Mouse (Mus musculus) telencephalon, adult 2 months (tissue): Measurements from ENCODE around the gene Cdc14a.

Source experiments
- DNase-seq: peaks from one replicate; pipeline ENCODE4 v3.0.0-alpha.2; 2011; ENCODE audit warnings: low read depth, low spot score

Cdc14a gene

GRCm38 (mm10) chr3:116414451-116414860, 9.4 kb downstream of the Cdc14a start:
- DNase-seq: no peak

GRCm38 (mm10) chr3:116412954-116413724, 10.7 kb downstream of the Cdc14a start:
- no peak for DNase-seq

- no peak for DNase-seq
These were observed 13.8 kb downstream of the Cdc14a start for GRCm38 (mm10) chr3:116410051-116410450.

GRCm38 (mm10) chr3:116409486-116409885, 14.3 kb downstream of the Cdc14a start:
- DNase-seq: no peak

- DNase-seq: no peak
These were observed 15.0 kb downstream of the Cdc14a start for GRCm38 (mm10) chr3:116408856-116409255.

- DNase-seq: no peak
These were observed 18.3 kb downstream of the Cdc14a start for GRCm38 (mm10) chr3:116405516-116405915.

GRCm38 (mm10) chr3:116401436-116401835, 22.4 kb downstream of the Cdc14a start:
- no peak for DNase-seq

- no peak for DNase-seq
These were observed 24.3 kb downstream of the Cdc14a start for GRCm38 (mm10) chr3:116399349-116400090.

GRCm38 (mm10) chr3:116398543-116398942, 25.3 kb downstream of the Cdc14a start:
- no peak for DNase-seq

- DNase-seq: no peak
These were observed 25.9 kb downstream of the Cdc14a start for GRCm38 (mm10) chr3:116397976-116398375.

GRCm38 (mm10) chr3:116397341-116397740, 26.5 kb downstream of the Cdc14a start:
- DNase-seq: no peak

GRCm38 (mm10) chr3:116396571-116396970, 27.3 kb downstream of the Cdc14a start:
- no peak for DNase-seq

GRCm38 (mm10) chr3:116394885-116395390, 28.9 kb downstream of the Cdc14a start:
- no peak for DNase-seq

GRCm38 (mm10) chr3:116391399-116391798, 32.4 kb downstream of the Cdc14a start:
- no peak for DNase-seq

- no peak for DNase-seq
These were observed 34.0 kb downstream of the Cdc14a start for GRCm38 (mm10) chr3:116389500-116390470.

GRCm38 (mm10) chr3:116388808-116389207, 35.0 kb downstream of the Cdc14a start:
- DNase-seq: no peak

- no peak for DNase-seq
These were observed 36.9 kb downstream of the Cdc14a start for GRCm38 (mm10) chr3:116386886-116387285.

- DNase-seq: no peak
These were observed 37.5 kb downstream of the Cdc14a start for GRCm38 (mm10) chr3:116386342-116386741.

GRCm38 (mm10) chr3:116384319-116384718, 39.5 kb downstream of the Cdc14a start:
- no peak for DNase-seq

GRCm38 (mm10) chr3:116380319-116380718, 43.5 kb downstream of the Cdc14a start:
- no peak for DNase-seq

GRCm38 (mm10) chr3:116375442-116375841, 48.4 kb downstream of the Cdc14a start:
- no peak for DNase-seq
